Mouse (Mus musculus): ENCODE results near the gene Scn4a.

Scn4a gene

DNA sequence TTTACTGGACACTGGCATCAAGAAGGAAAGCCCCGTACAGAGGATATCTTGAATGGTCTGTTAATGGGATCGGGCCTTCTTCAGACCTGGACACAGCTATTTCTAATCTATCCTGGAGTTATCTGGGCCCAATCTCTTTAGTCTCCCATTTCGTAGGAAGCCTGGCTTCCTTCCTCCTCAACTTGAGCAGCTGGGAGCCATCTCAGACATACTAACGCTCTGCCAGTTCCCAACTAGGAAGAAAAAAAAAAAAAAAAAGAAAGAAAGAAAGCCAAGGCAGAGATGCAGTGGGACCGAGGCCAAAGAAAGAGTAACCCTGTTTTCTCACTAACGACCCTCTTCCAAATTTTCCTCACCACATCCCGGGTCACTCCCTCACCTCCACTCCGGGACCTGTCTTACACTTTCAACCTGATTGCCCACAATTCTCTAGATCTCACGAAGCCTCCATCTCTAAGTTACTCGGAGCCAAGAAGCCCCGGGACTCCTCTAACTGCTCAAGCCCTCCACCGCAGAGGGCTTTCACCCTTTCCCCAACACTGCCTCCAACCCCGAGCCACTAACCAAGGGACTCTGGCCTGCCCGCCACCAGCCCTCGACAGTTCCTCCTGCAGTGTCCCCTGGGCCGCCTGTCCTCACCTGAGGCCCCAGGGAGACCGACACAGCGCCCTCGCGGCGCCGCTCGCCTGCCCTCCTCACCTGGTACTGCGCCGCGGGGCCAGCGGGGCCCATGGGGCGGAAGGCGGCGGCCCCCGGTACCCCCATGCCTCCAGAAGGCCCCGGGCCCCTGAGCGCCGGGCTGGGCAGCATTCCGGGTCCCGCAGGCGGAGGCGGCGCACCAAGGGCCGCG is 81.1 kb downstream of the Scn4a start:
- peak; percentile 57 for DNase-seq (ENCODE audit: low read depth)

DNA sequence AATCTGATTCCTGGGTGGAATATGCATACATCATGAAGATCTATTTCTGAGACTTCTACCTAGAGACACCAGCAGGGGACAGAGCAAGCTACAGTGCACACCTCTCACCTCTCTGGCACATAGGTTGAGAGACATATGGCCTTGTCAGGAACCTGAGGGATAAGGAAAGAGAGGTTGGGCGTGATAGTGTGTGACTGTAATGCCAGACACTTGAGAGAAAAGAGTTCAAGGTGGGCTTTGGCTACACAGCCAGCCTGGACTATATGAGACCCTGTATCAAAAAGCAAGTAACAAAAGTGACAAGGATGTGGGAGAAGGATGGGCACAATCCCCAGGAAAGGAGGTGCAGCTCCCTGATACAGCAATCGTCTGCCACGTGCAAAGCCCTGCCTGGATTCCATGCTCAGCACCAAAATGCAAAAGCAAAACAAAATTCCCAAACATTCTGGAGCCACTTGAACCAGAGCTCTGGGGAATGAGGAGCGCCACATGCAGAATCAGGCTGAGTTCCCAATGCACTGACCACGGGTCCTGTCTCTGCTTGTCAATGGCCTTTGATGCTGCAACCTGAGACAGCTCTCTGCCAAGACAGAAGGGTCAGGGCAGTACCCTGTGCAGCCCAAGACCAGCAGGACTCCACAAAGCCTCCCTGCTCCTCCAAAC is 81.8 kb downstream of the Scn4a start:
- DNase-seq (ENCODE audit: low read depth) = peak; percentile 20

DNA sequence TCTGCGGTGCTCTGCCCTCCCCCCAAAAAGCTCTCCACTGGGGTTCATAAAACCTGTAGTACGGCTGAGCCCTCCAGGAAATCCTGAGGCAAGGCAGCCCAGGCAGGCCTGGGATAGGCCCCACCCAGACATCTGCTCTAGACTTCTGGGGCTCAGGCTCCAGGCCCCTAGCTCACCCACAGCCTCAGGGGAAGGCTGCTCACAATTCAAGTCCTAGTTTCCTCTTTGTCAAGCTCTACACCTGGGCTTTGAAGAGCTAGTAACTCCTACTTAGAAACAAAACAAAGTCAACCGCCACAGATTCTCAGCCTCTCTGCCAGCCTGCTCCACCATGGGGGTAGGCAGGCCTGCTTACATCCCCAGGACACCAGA is 84.0 kb downstream of the Scn4a start:
- DNase-seq (ENCODE audit: low read depth) = peak; percentile 12

All from NIH3T3 (cell line).